Mouse (Mus musculus): ENCODE results near the gene Tigd3.

Tigd3 gene

GRCm38 (mm10) chr19:5847306-5847796 is 46.6 kb downstream of the Tigd3 start:
- DNase-seq (ENCODE audit: low spot score): peak; percentile 43

GRCm38 (mm10) chr19:5846557-5847305 is 47.2 kb downstream of the Tigd3 start:
- DNase-seq (ENCODE audit: low spot score): peak; percentile 95

GRCm38 (mm10) chr19:5846154-5846553 is 47.8 kb downstream of the Tigd3 start:
- DNase-seq (ENCODE audit: low spot score): no peak

- DNase-seq (ENCODE audit: low spot score): peak; percentile 96
Measured at GRCm38 (mm10) chr19:5845319-5846135, 48.4 kb downstream of the Tigd3 start.

GRCm38 (mm10) chr19:5844831-5845318 is 49.1 kb downstream of the Tigd3 start:
- DNase-seq (ENCODE audit: low spot score): peak; percentile 37

GRCm38 (mm10) chr19:5843781-5844691 is 49.9 kb downstream of the Tigd3 start:
- peak; percentile 40 for DNase-seq (ENCODE audit: low spot score)

- peak; percentile 52 for DNase-seq (ENCODE audit: low spot score)
Measured at GRCm38 (mm10) chr19:5842785-5843730, 50.9 kb downstream of the Tigd3 start.

GRCm38 (mm10) chr19:5841999-5842784 is 51.8 kb downstream of the Tigd3 start:
- DNase-seq (ENCODE audit: low spot score): no peak

- no peak for DNase-seq (ENCODE audit: low spot score)
Measured at GRCm38 (mm10) chr19:5841389-5841946, 52.5 kb downstream of the Tigd3 start.

Data from yolk sac, embryonic 10.5 days (tissue).